Mouse (Mus musculus) forebrain, postnatal 0 days (tissue): ENCODE measurements at regions not wholly inside any gene's neighbourhood (a gene's known extent, or its start where the extent isn't known, plus 50 kb on each side); places are given as distances from the start of the nearest gene placed in this dataset.

ENCODE experiments used
- ATAC-seq: fragments of 200-750 bp; cut with Nextera tagmentation; 2 replicates; pipeline ENCODE4 v1.8.0; 2017; ENCODE audit warnings: mild to moderate bottlenecking, moderate library complexity
- DNase-seq: peaks from one replicate; pipeline ENCODE4 v3.0.0-alpha.2; 2015
- H3K27ac ChIP-seq: fragments of 300-500 bp; sonication (generic); 2 replicates; pipeline ENCODE4 v1.5.1; 2014; ENCODE audit warnings: low read depth, mild to moderate bottlenecking, antibody characterized with exemption, low read length, moderate library complexity, mixed read lengths
- H3K27me3 ChIP-seq: fragments of 300-500 bp; sonication (generic); 2 replicates; pipeline ENCODE4 v1.6.1; 2014; ENCODE audit warnings: mild to moderate bottlenecking, low read length, mixed read lengths; ENCODE audit not compliant: insufficient read depth
- H3K36me3 ChIP-seq: fragments of 300-500 bp; sonication (generic); 2 replicates; pipeline ENCODE4 v1.6.1; 2014; ENCODE audit warnings: mild to moderate bottlenecking, moderate library complexity; ENCODE audit not compliant: insufficient read depth
- H3K4me1 ChIP-seq: fragments of 300-500 bp; sonication (generic); 2 replicates; pipeline ENCODE4 v1.6.1; 2014; ENCODE audit warnings: antibody characterized with exemption; ENCODE audit not compliant: insufficient read depth
- H3K4me2 ChIP-seq: fragments of 300-500 bp; sonication (generic); 2 replicates; pipeline ENCODE4 v1.6.1; 2014; ENCODE audit warnings: low read depth, mild to moderate bottlenecking, moderate library complexity
- H3K4me3 ChIP-seq: fragments of 300-500 bp; sonication (generic); 2 replicates; pipeline ENCODE4 v1.5.1; 2014; ENCODE audit warnings: low read depth, low read length, mixed read lengths
- H3K9ac ChIP-seq: fragments of 300-500 bp; sonication (generic); 2 replicates; pipeline ENCODE4 v1.6.1; 2014; ENCODE audit warnings: mild to moderate bottlenecking
- H3K9me3 ChIP-seq: fragments of 300-500 bp; sonication (generic); 2 replicates; pipeline ENCODE4 v1.6.1; 2016; ENCODE audit warnings: low read length
- CTCF ChIP-seq: sonication (generic); IDR thresholded peaks from 2 replicates; pipeline ENCODE4 v1.5.1; 2016; ENCODE audit warnings: antibody characterized with exemption, control low read depth, low read depth
- WGBS: fragments of 180-500 bp; shearing (Covaris S2); extraction: QIAGEN DNeasy Blood & Tissue Kit; methylation state at CpG from one replicate; pipeline ENCODE4 v1.1.7; 2014; 5-methylcytosine and 5-hydroxymethylcytosine counted together

DNA sequence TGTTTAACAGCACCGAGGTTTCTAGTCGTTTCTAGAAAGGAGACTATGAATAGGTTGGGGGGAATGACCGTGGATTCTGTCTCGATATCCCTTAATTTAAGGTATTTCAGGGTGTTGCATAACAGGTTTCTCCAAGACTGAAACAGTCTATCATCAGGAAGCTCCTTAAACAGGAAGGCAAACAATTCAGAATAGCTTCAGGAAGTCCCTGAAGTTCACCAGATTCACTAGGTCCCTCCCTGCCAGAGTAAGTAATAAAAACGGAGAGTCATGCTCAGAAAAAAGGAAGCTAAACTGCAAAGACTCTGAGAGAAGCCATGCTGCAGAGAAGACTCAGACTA, 339.9 kb downstream of the Foxo1 start:
- no peak overlapping the region for H3K4me3 ChIP-seq
- H3K27me3 ChIP-seq, result no peaks in the 10 kb centered on the region
- no peak overlapping the region for H3K4me2 ChIP-seq
- no peaks in the 10 kb centered on the region for H3K4me1 ChIP-seq
- H3K9ac ChIP-seq, result no peak overlapping the region
- H3K27ac ChIP-seq, result no peak overlapping the region
- no peak for TF ChIP-seq CTCF
- no peaks in the 10 kb centered on the region for H3K36me3 ChIP-seq
- no peak for ATAC-seq
- DNase-seq, result no peak
- 93% methylated on average over 5 of the region's 5 CpGs for WGBS
- H3K9me3 ChIP-seq, result no peaks in the 10 kb centered on the region

DNA sequence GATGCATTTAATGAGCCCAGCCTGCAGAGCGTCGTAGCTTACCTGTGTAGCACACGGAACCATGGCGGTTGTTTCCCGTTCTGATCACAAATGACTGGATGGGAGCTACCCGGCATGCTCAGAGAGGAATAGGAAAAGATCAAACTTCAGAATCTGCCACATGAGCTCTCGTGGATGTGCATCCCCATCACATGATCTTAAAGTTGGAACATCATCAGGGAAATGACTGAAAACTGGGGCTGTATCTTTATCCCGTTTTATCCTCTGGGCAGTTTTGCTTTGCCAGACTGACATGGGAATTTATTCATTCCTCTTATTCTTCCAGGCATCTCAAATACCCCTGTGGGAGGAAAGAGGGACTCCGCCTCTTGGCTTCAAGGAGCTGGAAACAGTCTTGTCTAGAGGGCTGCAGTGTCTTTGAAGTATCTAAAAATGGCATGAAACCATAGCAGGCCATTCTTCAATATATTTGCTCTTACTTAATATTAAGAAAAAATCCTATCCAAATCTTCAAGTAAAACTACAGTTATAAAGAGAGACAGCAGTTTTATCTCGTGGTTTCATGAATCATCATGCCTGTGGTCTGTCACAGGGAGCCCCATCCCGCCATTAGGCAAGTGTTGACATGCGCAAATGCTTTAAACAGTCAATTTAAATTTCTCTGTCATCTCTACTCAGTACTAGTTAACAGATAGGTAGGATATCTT, 339.4 kb downstream of the Foxo1 start:
- Histone ChIP-seq H3K4me1 (no peaks in the 10 kb centered on the region), H3K36me3 (no peaks in the 10 kb centered on the region), H3K9me3 (no peaks in the 10 kb centered on the region), H3K27ac (no peak overlapping the region), H3K4me2 (no peak overlapping the region), H3K27me3 (no peaks in the 10 kb centered on the region), H3K9ac (no peak overlapping the region), H3K4me3 (no peak overlapping the region)
- no peak for TF ChIP-seq CTCF
- ATAC-seq (no peak), DNase-seq (no peak)
- 89% methylated on average over 12 of the region's 12 CpGs for WGBS

DNA sequence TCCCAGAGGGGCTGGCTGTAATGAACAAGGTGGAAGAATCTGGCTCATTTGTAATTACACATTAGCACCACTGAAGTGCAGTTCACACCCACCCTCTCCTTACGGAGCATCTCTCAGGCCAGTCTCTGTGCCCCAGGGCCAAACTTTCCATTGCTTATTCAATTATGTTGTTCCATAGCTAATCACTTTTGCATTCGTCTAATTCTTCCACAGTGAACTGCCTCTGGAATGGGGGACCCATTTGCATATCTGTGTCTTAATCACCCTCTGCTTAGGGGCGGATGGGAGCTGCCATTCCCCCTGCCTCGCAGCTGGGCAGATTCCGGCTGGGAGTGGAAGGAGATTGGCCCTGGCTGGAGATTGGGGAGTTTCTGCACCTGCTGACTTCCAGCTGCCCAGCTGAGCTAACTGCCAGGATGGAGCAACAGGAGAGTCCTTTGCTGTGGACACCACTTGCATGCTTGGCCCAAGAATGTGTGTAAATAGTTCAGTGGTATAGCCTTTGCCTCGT, 337.2 kb downstream of the Foxo1 start:
- Histone ChIP-seq H3K9me3 (no peaks in the 10 kb centered on the region), H3K4me3 (no peak overlapping the region), H3K9ac (no peak overlapping the region), H3K4me2 (no peak overlapping the region), H3K36me3 (no peaks in the 10 kb centered on the region), H3K4me1 (no peaks in the 10 kb centered on the region), H3K27ac (no peak overlapping the region), H3K27me3 (no peaks in the 10 kb centered on the region)
- WGBS, result 29% methylated on average over 6 of the region's 6 CpGs
- ATAC-seq, result no peak; the same call in 1 of the 2 replicates
- no peak for TF ChIP-seq CTCF
- no peak for DNase-seq

DNA sequence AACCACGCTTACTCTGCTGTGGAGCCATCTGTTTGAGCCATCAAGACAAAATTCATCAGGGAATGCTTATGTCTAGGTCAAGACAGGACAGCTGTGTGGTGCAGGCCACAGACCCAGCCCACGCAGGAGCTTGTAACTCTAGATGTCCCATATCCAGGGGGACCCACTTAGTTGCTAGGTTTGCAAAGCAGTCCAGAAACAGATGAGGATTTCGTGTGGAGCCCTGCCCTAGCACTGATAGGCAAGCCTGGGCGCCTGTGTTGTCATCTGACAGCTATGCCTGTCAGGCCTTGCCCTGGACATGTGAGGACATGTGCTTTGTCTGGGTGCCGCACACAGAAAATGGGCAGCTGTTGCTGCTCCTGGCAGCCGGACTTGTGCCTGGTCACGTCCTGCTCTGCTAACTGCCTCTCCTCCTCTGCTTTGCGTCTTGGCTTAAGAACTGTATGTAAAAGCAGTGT, 335.1 kb downstream of the Foxo1 start:
- ATAC-seq (no peak), DNase-seq (no peak)
- Histone ChIP-seq H3K27ac (no peak overlapping the region), H3K4me2 (no peak overlapping the region), H3K27me3 (no peaks in the 10 kb centered on the region), H3K4me3 (no peak overlapping the region), H3K36me3 (no peaks in the 10 kb centered on the region), H3K9me3 (no peaks in the 10 kb centered on the region), H3K4me1 (no peaks in the 10 kb centered on the region), H3K9ac (no peak overlapping the region)
- TF ChIP-seq CTCF, result no peak
- WGBS, result 70% methylated on average over 8 of the region's 8 CpGs

- no peak overlapping the region for H3K4me2 ChIP-seq
- H3K27ac ChIP-seq, result no peak overlapping the region
- no peak for TF ChIP-seq CTCF
- no peaks in the 10 kb centered on the region for H3K27me3 ChIP-seq
- H3K4me3 ChIP-seq, result no peak overlapping the region
- H3K9me3 ChIP-seq, result no peaks in the 10 kb centered on the region
- H3K36me3 ChIP-seq, result no peaks in the 10 kb centered on the region
- H3K4me1 ChIP-seq, result no peaks in the 10 kb centered on the region
- DNase-seq (peak; percentile 47), ATAC-seq (peak; percentile 58)
- 69% methylated on average over 21 of the region's 21 CpGs for WGBS
- H3K9ac ChIP-seq, result no peak overlapping the region
Observed at GRCm38 (mm10) chr3:52601011-52601745, 333.0 kb downstream of the Foxo1 start.

GRCm38 (mm10) chr3:52600581-52600980, 332.4 kb downstream of the Foxo1 start:
- Histone ChIP-seq H3K27me3 (no peaks in the 10 kb centered on the region), H3K4me1 (no peaks in the 10 kb centered on the region), H3K9me3 (no peaks in the 10 kb centered on the region), H3K9ac (no peak overlapping the region), H3K4me2 (no peak overlapping the region), H3K36me3 (no peaks in the 10 kb centered on the region), H3K27ac (no peak overlapping the region), H3K4me3 (no peak overlapping the region)
- WGBS, result 86% methylated on average over 13 of the region's 13 CpGs
- no peak for ATAC-seq
- no peak for TF ChIP-seq CTCF
- DNase-seq, result no peak

GRCm38 (mm10) chr3:52600146-52600545, 332.0 kb downstream of the Foxo1 start:
- TF ChIP-seq CTCF, result no peak
- H3K9ac ChIP-seq, result no peak overlapping the region
- ATAC-seq, result no peak
- no peak for DNase-seq
- H3K4me1 ChIP-seq, result no peaks in the 10 kb centered on the region
- H3K4me3 ChIP-seq, result no peak overlapping the region
- H3K9me3 ChIP-seq, result no peaks in the 10 kb centered on the region
- no peaks in the 10 kb centered on the region for H3K27me3 ChIP-seq
- H3K36me3 ChIP-seq, result no peaks in the 10 kb centered on the region
- no peak overlapping the region for H3K4me2 ChIP-seq
- WGBS, result 95% methylated on average over 4 of the region's 4 CpGs
- H3K27ac ChIP-seq, result no peak overlapping the region
